Mouse (Mus musculus) neutrophil, adult 5-6 weeks (primary cell): ENCODE results near the gene Tars. TPM values are rescaled to one million over a fixed set of nuclear protein-coding genes. Genes with fewer than 3 reads are reported as not detected.

Source experiments
- ATAC-seq: fragments of 151-379, 151-347 bp; 2 replicates; pipeline ENCODE4 v1.8.0; 2017; ENCODE audit warnings: mild to moderate bottlenecking, moderate TSS enrichment; ENCODE audit not compliant: insufficient number of reproducible peaks, poor library complexity, low FRiP score, severe bottlenecking; ENCODE audit errors: extremely low read depth
- total RNA-seq: library from RNA; stranded (forward); fragments of 200-1000 nt; gene quantifications from 2 replicates; pipeline ENCODE4 v1.2.3, GENCODE M21; 2017

The Tars gene
- total RNA-seq, 1 experiment from 2014 or later = 65.4 TPM

DNA sequence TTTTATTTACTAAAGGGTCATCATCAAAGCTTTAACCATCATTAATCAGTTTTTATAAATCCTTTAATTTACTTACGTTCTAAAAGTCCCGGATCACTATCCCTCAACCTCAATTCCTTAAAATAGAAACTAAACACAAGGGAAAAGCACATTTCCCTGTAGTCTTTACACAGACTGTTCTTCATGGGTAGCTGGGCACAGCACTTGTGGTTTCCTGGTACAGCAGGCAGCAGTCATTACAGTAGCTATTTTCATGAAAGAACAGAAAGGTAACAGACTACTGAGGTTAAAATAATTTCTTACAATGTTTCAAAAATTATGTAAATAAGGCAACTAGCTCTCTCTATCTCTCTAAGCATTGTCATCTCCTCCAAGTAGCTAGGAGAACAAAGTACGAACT, 29.9 kb downstream of the Tars start:
- no peak for ATAC-seq

DNA sequence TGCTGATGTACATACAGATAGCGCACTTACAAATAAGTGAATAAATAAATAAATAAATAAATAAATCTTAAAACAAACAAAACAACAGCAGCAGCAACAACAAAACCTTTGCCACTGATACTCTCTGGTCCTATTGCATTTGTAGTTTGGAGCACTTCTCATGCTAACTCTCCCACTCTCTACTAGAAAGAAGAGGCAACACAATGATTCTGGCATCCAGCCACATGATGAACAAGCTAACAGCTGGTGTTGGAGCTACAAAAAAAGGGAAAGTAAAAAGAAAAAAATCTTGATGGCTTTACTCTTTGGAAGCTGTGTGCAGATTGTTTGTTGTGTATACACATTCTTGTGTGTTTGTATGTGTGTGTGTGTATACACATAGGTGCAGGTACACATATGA, 34.7 kb downstream of the Tars start:
- no peak for ATAC-seq

DNA sequence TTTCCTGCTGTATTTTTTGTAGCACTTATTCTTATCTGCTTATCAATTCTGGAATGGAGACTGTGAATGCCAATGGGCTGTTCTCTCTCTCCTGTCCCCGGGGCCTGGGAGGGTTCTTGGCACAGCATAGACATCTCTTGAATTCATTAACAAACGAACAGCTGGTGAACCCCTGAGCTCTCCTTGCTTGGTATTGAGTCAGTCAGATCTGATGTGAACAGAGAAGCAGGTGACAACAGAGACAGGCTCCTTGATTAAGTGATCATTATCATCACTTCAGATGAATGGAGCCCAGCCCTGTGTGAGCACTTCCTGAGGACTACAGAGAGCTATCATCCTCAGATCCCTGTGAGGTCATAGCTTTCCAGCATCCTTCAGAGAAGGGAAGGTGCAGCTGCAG, 35.4 kb downstream of the Tars start:
- ATAC-seq = no peak

DNA sequence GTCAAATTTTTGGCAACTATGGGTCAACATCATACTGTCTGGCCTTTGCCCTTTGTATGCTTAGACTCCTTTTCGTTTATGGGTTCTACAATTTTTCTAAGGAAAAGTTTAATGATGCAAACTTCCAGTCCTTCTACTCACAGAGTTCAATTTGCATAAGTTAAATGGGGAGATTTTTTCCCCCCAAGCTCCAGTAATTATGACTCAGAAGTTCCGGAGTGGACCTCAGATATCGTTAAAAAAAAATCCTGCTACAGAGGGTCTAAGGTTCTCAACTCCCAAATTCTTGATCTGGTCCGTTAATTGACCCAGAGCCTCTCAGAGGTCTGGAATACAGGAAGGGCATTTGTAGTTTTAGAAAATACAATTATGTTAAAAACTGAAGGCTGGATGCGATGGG, 37.6 kb downstream of the Tars start:
- ATAC-seq = no peak

DNA sequence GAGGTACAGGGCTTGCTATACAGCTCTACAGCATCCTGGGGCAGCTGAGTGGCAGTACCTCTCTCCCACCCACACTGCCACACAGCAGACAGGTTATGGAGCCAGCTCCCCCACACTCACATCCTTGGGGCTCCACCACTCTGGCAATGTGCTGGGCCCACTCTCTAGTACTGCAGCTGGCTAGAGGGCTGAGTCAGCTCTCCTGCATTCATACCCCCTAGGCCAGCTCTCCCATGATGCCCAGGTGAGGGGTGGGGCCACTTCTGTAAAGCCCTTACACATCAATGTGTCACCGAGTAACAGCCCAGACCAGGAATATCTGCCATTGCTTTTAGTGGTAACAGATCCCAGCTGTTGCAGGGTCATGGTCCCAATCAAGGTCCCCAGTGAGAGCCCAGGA, 38.6 kb downstream of the Tars start:
- no peak for ATAC-seq

DNA sequence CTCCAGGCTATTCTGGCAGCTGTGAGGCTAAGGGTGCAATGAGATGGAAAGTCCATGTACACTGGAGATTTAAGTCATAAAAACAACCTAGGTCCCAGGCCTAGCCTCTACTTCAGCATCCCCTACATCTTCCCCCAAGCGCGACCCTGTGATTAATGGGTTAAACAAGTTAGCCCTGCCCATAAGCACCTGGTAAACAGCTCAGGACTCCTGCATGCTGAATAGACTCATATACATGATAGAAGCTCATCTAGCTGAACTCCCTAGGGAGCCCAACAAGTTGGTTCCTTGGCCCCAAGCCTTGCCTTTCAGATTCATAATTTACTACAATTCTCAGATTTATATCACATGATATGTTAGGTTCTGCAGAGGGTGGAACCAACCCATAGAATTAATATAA, 42.0 kb downstream of the Tars start:
- ATAC-seq = no peak

DNA sequence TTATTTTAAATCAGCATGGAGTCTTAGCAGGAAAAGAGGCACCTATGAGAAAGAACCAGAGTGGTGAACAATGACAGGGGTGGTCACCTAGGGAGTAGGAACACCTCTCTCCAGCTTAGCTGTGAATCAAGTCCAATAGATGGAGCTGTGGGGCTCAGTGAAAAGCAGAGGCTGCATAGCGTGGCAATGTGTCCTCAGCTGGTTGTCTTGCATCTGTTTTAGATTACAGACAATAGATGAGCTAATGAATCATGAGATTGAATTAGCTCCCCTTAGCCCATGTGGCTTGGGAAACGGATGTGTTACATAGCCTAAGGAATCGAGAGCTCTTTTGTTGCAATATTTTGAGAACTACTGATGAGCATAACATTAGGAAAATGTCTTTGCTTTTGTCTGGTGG, 43.6 kb downstream of the Tars start:
- no peak for ATAC-seq

DNA sequence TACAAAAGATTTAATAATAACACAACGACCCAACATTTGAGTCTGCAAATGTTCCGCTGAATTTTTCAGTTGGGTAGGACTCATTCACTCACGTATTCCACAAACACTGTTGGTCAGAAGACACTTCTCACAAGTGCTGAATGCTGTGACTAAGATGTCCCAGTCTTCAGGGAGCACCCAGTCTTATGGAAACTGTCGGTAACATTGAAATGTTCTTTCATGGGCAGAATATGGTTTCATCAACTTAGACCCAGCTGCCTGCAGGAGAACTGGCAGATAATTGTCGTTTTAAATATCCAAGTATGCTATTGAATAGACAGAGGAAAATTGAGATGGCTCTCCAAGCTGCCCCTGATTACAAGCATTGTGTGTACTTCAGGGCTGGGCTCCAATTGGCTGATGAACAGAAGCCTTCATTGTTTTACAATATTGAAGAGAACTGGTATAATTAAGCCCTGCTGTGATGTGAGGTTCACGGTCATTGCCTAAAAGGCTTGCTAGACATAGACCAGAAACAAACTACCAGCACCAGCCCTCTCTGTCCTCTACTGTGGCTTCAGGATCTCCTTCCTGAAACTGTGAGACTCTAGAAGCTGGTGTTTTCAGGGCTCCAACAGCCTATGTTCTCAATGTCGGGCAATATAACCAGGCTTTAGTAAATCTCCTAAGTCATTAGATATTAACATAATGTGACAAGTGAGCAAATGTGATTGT, 59.8 kb downstream of the Tars start:
- no peak for ATAC-seq
